Mouse (Mus musculus): ENCODE results near the gene D10Wsu102e. TPM values are rescaled to one million over a fixed set of nuclear protein-coding genes. Genes with fewer than 3 reads are reported as not detected.
"Not testable (repeated sequence)": the region's sequence is repeated elsewhere in the genome, so short reads cannot be mapped to it uniquely, and the experiment has no call there.

The D10Wsu102e gene
- polyA plus RNA-seq, 1 experiment from 2014 or later: 1.2 TPM

DNA sequence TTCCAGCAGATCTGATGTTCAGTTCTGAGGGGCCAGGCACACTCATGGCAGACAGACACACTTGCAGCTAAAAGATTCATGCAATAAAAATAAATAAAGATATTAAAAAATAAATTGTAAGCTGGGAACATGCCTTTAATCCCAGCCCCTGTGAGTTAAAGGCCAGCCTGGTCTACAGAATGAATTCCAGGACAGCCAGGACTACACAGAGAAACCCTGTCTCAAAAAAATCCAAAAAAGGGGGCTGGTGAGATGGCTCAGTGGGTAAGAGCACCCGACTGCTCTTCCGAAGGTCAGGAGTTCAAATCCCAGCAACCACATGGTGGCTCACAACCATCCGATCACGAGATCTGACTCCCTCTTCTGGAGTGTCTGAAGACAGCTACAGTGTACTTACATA, 8.2 kb upstream of the D10Wsu102e start:
- H3K4me2 ChIP-seq (replicated peaks); H3K27me3 ChIP-seq; H3K4me1 ChIP-seq; H3K4me3 ChIP-seq; H3K9me3 ChIP-seq; ATAC-seq (ENCODE audit: low FRiP score, low read depth); H3K27ac ChIP-seq (replicated peaks); H3K36me3 ChIP-seq; H3K9ac ChIP-seq (replicated peaks): not testable (repeated sequence)
- WGBS: 81% methylated on average over 4 of the region's 4 CpGs

DNA sequence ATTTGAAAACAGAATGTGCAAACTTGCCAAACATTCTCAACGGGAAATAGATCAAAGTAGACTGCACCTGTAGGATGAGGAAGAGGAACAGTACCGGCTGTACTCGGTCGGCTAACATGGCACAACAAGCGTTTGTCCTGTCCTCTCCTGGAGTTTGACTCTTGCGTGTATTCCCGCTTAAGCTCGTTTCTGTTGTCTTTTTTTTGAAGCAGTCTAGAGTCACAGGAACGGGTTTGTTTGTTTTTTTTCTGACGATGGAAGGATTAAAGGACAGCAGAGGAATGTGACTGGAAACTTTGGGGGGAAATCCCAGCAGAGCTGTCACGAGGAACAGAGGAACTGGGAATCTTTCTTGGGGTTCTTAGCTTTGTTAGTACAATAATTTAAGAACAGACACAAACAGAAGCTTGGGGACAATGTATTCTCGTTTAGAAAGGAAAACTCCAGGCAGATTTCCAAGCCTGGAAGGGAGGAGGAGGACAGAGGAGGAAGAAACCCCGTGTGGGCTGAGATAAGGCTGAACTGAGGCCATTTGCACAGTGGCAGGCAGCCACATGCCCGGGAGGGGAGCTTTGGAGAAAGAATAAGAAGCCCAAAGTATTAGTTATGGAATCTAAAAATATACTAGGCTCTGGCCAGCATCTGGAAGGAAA, 6.2 kb upstream of the D10Wsu102e start:
- no peaks in the 10 kb centered on the region for H3K36me3 ChIP-seq
- H3K4me1 ChIP-seq: no peaks in the 10 kb centered on the region
- no peaks in the 10 kb centered on the region for H3K9me3 ChIP-seq
- H3K27ac ChIP-seq (replicated peaks): no peak overlapping the region
- H3K4me2 ChIP-seq (replicated peaks): no peak overlapping the region
- H3K9ac ChIP-seq (replicated peaks): no peak overlapping the region
- no peak overlapping the region for H3K4me3 ChIP-seq
- no peak for ATAC-seq (ENCODE audit: low FRiP score, low read depth)
- WGBS: 69% methylated on average over 14 of the region's 14 CpGs
- no peaks in the 10 kb centered on the region for H3K27me3 ChIP-seq

DNA sequence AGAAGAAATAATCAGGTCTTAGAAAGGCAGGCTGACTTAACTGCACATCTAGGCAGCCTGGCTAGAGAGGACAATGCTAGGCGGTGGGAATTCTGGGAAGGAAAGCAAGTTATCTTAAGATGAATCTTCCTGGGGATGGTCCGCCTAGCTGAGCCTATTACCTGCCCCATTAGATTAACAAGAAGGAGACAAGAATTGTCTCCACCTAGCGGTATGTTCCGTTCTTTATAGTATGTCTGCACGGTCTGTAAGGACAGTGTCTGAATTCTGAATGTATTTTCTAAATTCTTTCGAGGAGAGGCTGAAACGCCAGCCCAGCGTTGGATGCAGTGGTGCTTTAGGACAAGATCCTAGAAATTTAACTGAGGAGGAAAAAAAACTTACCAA, 5.7 kb upstream of the D10Wsu102e start:
- WGBS: 70% methylated on average over 8 of the region's 8 CpGs
- ATAC-seq (ENCODE audit: low FRiP score, low read depth): no peak

DNA sequence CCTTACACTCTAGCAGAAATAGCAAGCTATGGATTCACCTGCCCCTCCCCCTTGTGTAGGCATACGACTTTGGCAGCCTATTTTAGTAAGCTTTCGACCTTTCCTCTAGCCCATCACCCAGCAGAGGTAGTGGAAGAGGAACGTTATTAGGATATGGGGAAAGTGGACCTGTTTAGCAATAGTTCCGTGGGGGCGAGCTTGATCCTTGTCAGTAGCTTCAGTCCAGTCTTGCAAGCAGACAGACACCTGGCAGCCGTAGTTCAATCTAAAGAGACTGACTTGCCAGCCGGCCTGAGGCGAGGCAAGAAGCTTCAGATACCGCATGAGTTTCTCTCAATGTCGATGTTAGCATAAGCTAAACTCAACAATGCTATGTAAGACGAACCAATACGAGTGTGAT, 3.6 kb upstream of the D10Wsu102e start:
- Histone ChIP-seq H3K9ac (replicated peaks) (no peak overlapping the region), H3K36me3 (no peaks in the 10 kb centered on the region), H3K27ac (replicated peaks) (no peak overlapping the region), H3K27me3 (no peaks in the 10 kb centered on the region), H3K4me2 (replicated peaks) (no peak overlapping the region), H3K4me3 (no peak overlapping the region), H3K9me3 (no peaks in the 10 kb centered on the region), H3K4me1 (peaks cover 5% of the 10 kb centered on the region)
- 81% methylated on average over 12 of the region's 12 CpGs for WGBS
- ATAC-seq (ENCODE audit: low FRiP score, low read depth): no peak

More for the DNA sequence above, 5.7 kb upstream of the D10Wsu102e start:
- Histone ChIP-seq H3K36me3 (no peaks in the 10 kb centered on the region), H3K9me3 (no peaks in the 10 kb centered on the region), H3K27ac (replicated peaks) (no peak overlapping the region), H3K4me3 (no peak overlapping the region), H3K9ac (replicated peaks) (no peak overlapping the region), H3K4me1 (no peaks in the 10 kb centered on the region; the same call in 1 of the 2 replicates), H3K27me3 (no peaks in the 10 kb centered on the region), H3K4me2 (replicated peaks) (no peak overlapping the region)

DNA sequence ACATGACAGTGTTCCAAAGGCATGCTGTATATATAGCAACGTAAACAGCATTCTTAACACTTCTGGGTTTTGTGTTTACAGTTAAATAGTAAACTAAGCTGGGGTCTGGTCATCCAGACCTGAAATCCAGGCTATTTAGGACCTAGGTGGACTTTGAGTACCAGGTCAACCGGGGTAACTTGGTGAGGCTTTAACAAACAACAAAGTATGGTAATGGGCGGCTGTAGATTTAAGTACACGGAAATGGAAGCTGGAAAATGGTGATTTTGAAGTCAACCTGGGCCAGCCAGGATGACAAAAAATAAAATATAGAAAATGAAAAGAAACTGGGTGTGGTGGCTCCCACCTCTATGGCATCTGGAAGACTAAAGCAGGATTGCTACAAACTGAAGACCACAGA, 570 bp upstream of the D10Wsu102e start:
- Histone ChIP-seq H3K27me3 (no peaks in the 10 kb centered on the region), H3K4me1 (peaks cover 10% of the 10 kb centered on the region), H3K27ac (replicated peaks) (0 out of 2 replicates have a peak overlapping the region, but pooled peaks have one; percentile 50), H3K9me3 (no peaks in the 10 kb centered on the region), H3K4me2 (replicated peaks) (peak overlapping the region; percentile 73), H3K9ac (replicated peaks) (peak overlapping the region; percentile 32; the same call in 1 of the 2 replicates), H3K36me3 (peaks cover 20% of the 10 kb centered on the region), H3K4me3 (peak overlapping the region; percentile 96)
- 81% methylated on average over 4 of the region's 4 CpGs for WGBS
- no peak for ATAC-seq (ENCODE audit: low FRiP score, low read depth)

DNA sequence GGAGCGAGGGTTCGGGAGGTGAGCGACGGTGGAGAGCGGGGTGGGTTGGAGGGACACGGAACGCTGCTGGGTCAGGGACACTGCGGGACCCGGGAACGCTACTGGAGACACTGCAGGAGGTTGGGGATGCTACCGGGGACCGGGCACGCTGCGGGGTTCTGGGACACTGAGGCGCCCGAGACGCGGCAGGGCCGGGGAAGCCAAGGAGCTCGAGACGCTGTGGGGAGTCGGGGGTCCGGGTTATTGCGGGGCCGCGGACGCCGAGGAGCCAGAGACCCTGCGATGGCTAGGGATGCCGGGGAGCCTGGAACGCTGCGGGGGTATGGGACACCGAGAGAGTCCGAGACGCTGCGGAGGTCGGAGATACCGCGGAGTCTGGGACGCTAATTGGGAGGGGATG, 335 bp downstream of the D10Wsu102e start:
- no peak; the same call in 1 of the 2 replicates for ATAC-seq (ENCODE audit: low FRiP score, low read depth)
- Histone ChIP-seq H3K4me3 (peak overlapping the region; percentile 96), H3K27me3 (no peaks in the 10 kb centered on the region), H3K27ac (replicated peaks) (peak overlapping the region; percentile 58), H3K9ac (replicated peaks) (peak overlapping the region; percentile 87), H3K36me3 (peaks cover 29% of the 10 kb centered on the region), H3K4me2 (replicated peaks) (peak overlapping the region; percentile 73), H3K9me3 (no peaks in the 10 kb centered on the region), H3K4me1 (peaks cover 10% of the 10 kb centered on the region)
- WGBS: 1% methylated on average over 40 of the region's 40 CpGs

DNA sequence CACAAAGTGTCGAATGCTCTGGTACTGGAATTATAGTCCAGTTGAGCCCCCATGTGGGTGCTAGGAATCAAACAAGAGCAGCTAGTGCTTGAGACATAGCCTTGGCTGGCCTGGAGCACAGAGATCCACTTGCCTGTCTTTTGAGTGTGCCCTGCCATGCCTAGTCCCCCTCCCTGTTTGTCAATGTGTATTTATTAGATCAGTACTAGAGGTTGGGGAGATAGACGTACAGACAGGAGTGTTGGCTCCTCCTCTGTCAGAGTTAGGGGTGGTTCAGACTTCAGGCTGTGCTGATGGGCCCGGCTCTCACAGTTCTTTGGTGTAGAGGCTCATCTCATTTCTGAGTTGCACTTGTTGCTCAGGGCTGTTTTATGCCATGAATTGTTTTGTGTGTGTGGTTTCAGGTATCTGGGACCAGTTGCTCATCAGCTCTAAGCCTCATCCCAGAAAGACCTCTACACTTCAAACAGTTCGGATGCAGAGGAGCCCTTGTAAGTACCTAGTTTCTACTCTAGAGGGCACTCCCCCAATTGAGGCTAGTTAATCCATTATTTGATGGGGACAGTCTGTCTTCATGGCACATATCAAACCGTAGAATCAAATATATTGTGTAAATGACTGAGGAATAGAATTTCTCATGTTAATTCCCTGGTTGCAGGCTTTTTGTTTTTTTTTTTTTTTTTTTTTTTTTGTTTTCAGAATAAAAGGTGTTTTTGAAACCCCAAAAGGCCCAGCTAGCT, 1.8 kb downstream of the D10Wsu102e start:
- Histone ChIP-seq H3K36me3 (peaks cover 44% of the 10 kb centered on the region), H3K27ac (replicated peaks) (no peak overlapping the region), H3K9me3 (no peaks in the 10 kb centered on the region), H3K4me1 (peaks cover 10% of the 10 kb centered on the region), H3K4me3 (0 out of 2 replicates have a peak overlapping the region, but pooled peaks have one; percentile 96), H3K27me3 (no peaks in the 10 kb centered on the region), H3K9ac (replicated peaks) (no peak overlapping the region), H3K4me2 (replicated peaks) (peak overlapping the region; percentile 73)
- ATAC-seq (ENCODE audit: low FRiP score, low read depth): no peak
- 52% methylated on average over 5 of the region's 5 CpGs for WGBS

DNA sequence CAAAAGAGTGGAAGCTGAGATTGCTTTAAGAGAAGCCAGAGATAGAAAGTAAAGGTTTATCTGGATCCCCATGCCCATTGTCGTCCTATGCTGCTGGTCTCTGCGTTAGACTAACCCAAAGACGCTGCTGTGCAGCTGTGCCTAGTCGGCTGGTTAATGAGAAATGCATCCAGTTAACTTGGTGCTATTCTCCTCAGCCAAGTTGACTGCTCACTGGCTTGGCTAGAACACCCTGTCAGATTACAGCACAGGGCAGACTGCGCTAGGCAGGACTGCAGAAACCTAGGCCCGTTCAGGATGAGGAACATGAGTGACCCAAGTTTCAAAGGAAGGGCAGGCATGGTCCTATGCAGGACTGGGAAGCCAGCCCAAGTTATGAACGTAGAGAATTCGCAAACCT, 3.4 kb downstream of the D10Wsu102e start:
- peaks cover 60% of the 10 kb centered on the region for H3K36me3 ChIP-seq
- WGBS: 96% methylated on average over 8 of the region's 8 CpGs
- no peak overlapping the region for H3K9ac ChIP-seq (replicated peaks)
- H3K4me1 ChIP-seq: peaks cover 10% of the 10 kb centered on the region
- no peak overlapping the region for H3K27ac ChIP-seq (replicated peaks)
- H3K4me3 ChIP-seq: no peak overlapping the region
- H3K27me3 ChIP-seq: no peaks in the 10 kb centered on the region
- no peak overlapping the region for H3K4me2 ChIP-seq (replicated peaks)
- no peaks in the 10 kb centered on the region for H3K9me3 ChIP-seq
- ATAC-seq (ENCODE audit: low FRiP score, low read depth): no peak

DNA sequence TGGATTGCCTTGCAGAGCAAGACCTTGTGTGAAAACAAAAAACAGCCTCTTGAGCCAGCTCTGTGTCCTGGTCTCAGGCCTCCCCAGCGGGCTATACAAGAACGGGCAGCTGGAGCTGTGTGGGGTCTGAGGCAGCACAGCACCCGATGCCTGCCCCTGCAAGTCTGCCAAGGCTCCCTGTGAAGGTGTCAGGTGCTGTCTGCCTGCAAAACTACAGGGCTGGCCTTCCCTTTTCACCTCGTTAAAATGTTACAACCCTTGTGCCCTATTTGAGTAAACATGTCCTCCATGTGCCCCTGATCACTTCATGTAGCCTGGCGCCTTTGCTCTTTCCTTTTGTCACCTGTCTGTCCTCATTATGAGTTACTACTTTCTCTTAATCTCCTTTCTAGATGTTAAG, 8.9 kb downstream of the D10Wsu102e start:
- no peak overlapping the region for H3K4me2 ChIP-seq (replicated peaks)
- no peaks in the 10 kb centered on the region for H3K27me3 ChIP-seq
- no peak overlapping the region for H3K4me3 ChIP-seq
- H3K9ac ChIP-seq (replicated peaks): no peak overlapping the region
- no peaks in the 10 kb centered on the region for H3K4me1 ChIP-seq
- H3K27ac ChIP-seq (replicated peaks): no peak overlapping the region
- WGBS: 93% methylated on average over 5 of the region's 5 CpGs
- peaks cover 77% of the 10 kb centered on the region for H3K36me3 ChIP-seq
- no peaks in the 10 kb centered on the region for H3K9me3 ChIP-seq
- ATAC-seq (ENCODE audit: low FRiP score, low read depth): no peak

DNA sequence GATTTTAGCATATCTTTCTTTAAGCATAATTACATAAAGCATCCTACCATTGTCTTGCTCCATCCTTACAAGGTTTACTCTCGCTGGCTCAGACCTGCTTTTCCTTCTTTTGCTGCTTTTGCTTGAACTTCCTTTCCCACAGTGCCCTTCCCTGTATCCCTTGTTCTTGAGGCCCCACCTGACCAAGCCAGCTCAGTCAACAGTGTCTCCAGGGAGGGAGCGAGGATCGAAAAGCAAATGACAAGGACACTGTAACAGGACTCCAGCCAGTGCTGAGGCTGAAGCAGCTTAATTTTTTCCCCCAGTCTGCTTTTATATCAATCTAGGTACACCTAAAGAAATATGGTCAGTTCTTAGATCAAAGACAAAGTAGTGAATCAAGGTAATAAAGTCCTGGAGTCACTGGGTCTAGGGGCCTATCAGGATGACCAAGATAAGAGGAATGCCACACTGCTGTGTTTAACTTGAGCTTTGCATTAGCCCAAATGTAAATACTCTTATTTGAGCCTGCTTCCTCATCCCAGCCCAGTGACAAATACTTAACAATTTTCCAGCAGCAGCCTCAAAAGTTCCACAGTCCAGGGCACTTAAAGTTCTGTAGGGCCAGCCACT, 14.1 kb downstream of the D10Wsu102e start:
- no peak overlapping the region for H3K4me3 ChIP-seq
- H3K4me2 ChIP-seq (replicated peaks): no peak overlapping the region
- no peaks in the 10 kb centered on the region for H3K9me3 ChIP-seq
- no peaks in the 10 kb centered on the region for H3K27me3 ChIP-seq
- H3K4me1 ChIP-seq: no peaks in the 10 kb centered on the region
- peaks cover 43% of the 10 kb centered on the region for H3K36me3 ChIP-seq
- no peak for ATAC-seq (ENCODE audit: low FRiP score, low read depth)
- 82% methylated on average over 3 of the region's 3 CpGs for WGBS
- H3K27ac ChIP-seq (replicated peaks): no peak overlapping the region
- no peak overlapping the region for H3K9ac ChIP-seq (replicated peaks)

DNA sequence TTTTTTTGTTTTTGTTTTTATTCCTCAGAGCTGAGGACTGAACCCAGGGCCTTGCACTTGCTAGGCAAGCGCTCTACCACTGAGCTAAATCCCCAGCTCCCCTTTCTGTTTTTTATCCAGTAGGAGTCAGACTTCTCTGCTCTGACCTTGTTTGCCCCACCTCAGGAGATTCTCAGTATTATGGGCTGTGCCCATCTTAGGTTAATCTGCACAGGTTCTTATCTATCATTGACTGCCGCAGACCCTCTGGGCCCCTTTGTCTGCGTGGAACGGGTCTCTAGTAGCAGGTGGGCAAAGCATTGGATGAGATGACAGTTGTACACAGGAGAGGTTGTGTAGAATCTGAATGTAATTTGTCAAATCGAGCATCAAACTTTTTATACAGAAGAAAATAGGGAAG, 15.4 kb downstream of the D10Wsu102e start:
- not testable (repeated sequence) for H3K4me2 ChIP-seq (replicated peaks); H3K4me1 ChIP-seq; H3K4me3 ChIP-seq; ATAC-seq (ENCODE audit: low FRiP score, low read depth); H3K27me3 ChIP-seq; H3K9ac ChIP-seq (replicated peaks); H3K9me3 ChIP-seq; H3K27ac ChIP-seq (replicated peaks)
- peaks cover 39% of the 10 kb centered on the region for H3K36me3 ChIP-seq
- 94% methylated on average over 5 of the region's 5 CpGs for WGBS

All from midbrain, embryonic 12.5 days (tissue).